Mouse (Mus musculus): ENCODE data around the gene Ccdc106. TPM values are rescaled to one million over a fixed set of nuclear protein-coding genes. Genes with fewer than 3 reads are reported as not detected.

Ccdc106 gene
- total RNA-seq, 2 experiments from 2014 or later, result not detected

- DNase-seq (ENCODE audit: low spot score), result no peak
Measured at GRCm38 (mm10) chr7:5080815-5081214, 60.5 kb downstream of the Ccdc106 start.

GRCm38 (mm10) chr7:5081241-5081640 is 60.9 kb downstream of the Ccdc106 start:
- no peak for DNase-seq (ENCODE audit: low spot score)

- no peak for DNase-seq (ENCODE audit: low spot score)
Measured at GRCm38 (mm10) chr7:5081939-5082338, 61.6 kb downstream of the Ccdc106 start.

GRCm38 (mm10) chr7:5083325-5084105 is 63.2 kb downstream of the Ccdc106 start:
- no peak for DNase-seq (ENCODE audit: low spot score)

GRCm38 (mm10) chr7:5085512-5085911 is 65.2 kb downstream of the Ccdc106 start:
- no peak for DNase-seq (ENCODE audit: low spot score)

GRCm38 (mm10) chr7:5086921-5087440 is 66.6 kb downstream of the Ccdc106 start:
- no peak for DNase-seq (ENCODE audit: low spot score)

- no peak for DNase-seq (ENCODE audit: low spot score)
Measured at GRCm38 (mm10) chr7:5087886-5088285, 67.5 kb downstream of the Ccdc106 start.

- no peak for DNase-seq (ENCODE audit: low spot score)
Measured at GRCm38 (mm10) chr7:5089853-5090252, 69.5 kb downstream of the Ccdc106 start.

- DNase-seq (ENCODE audit: low spot score), result no peak
Measured at GRCm38 (mm10) chr7:5091008-5091728, 70.8 kb downstream of the Ccdc106 start.

GRCm38 (mm10) chr7:5092381-5092780 is 72.0 kb downstream of the Ccdc106 start:
- no peak for DNase-seq (ENCODE audit: low spot score)

GRCm38 (mm10) chr7:5092831-5093510 is 72.6 kb downstream of the Ccdc106 start:
- no peak for DNase-seq (ENCODE audit: low spot score)

- no peak for DNase-seq (ENCODE audit: low spot score)
Measured at GRCm38 (mm10) chr7:5098769-5099168, 78.4 kb downstream of the Ccdc106 start.

- DNase-seq (ENCODE audit: low spot score), result no peak
Measured at GRCm38 (mm10) chr7:5099796-5100195, 79.4 kb downstream of the Ccdc106 start.

- DNase-seq (ENCODE audit: low spot score), result no peak
Measured at GRCm38 (mm10) chr7:5101066-5101663, 80.8 kb downstream of the Ccdc106 start.

GRCm38 (mm10) chr7:5102564-5102963 is 82.2 kb downstream of the Ccdc106 start:
- no peak for DNase-seq (ENCODE audit: low spot score)

- DNase-seq (ENCODE audit: low spot score), result no peak
Measured at GRCm38 (mm10) chr7:5108272-5108671, 87.9 kb downstream of the Ccdc106 start.

GRCm38 (mm10) chr7:5109301-5109700 is 88.9 kb downstream of the Ccdc106 start:
- DNase-seq (ENCODE audit: low spot score), result no peak
